Mouse (Mus musculus): ENCODE results near the gene Taf9b. TPM values are rescaled to one million over a fixed set of nuclear protein-coding genes. Genes with fewer than 3 reads are reported as not detected.

The Taf9b gene
- polyA plus RNA-seq, 1 experiment from 2014 or later: 10.8 TPM

DNA sequence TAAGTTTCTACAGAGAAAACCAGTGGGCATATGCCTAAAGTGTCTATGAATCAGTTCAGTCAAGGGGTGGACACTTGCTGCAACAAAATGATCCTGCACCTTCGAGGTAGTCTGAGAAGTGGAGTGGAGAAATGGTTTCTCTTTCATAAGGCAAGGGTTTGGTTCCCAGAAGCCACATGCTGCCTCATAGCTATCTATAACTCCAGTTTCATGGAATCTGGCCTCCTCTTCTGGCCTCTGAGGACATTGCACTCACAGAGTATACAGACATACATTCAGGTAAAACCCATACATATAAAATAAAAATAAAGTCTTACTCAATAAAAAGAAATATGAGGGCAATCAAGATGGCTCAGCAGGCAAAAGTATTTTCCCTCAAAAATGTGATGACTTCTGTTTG is 55.9 kb downstream of the Taf9b start:
- Histone ChIP-seq H3K4me3 (ENCODE audit: low read depth, low read length) (no peak overlapping the region), H3K27ac (replicated peaks; ENCODE audit: low read depth, low read length) (no peak overlapping the region), H3K4me1 (ENCODE audit: control insufficient read depth, insufficient read depth, low read length) (no peaks in the 10 kb centered on the region), H3K36me3 (ENCODE audit: control insufficient read depth, insufficient read depth, low read length) (no peaks in the 10 kb centered on the region), H3K4me2 (ENCODE audit: low read depth, severe bottlenecking) (no peak overlapping the region), H3K9me3 (ENCODE audit: control insufficient read depth, low read length) (no peaks in the 10 kb centered on the region), H3K27me3 (ENCODE audit: control insufficient read depth, insufficient read depth, low read length) (no peaks in the 10 kb centered on the region), H3K9ac (ENCODE audit: low read length) (no peak overlapping the region)
- 67% methylated on average over 1 of the region's 1 CpGs for WGBS
- no peak for DNase-seq (ENCODE audit: low spot score)
- ATAC-seq (ENCODE audit: insufficient number of reproducible peaks, low FRiP score, low TSS enrichment, low read depth): no peak

DNA sequence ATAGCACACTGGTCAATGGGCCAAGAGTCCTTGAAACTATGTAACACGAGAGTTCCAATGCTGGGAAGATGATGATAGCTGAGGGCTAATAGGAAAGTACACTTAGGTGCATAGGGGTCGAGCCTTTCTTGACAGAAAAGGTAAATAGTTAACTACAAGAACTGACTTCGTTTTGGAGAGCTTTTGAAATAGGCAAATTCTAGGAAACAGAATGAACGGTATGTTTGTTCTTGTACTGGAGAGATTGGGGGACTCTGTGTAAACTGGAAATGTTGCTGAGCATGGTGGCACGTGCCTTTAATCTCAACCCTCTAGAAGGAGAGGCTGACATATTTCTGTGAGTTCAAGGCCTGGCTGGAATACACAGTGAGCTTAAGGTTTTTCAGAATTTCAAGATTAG is 56.4 kb downstream of the Taf9b start:
- DNase-seq (ENCODE audit: low spot score) (no peak), ATAC-seq (ENCODE audit: insufficient number of reproducible peaks, low FRiP score, low TSS enrichment, low read depth) (no peak)
- no peak overlapping the region for H3K4me2 ChIP-seq (ENCODE audit: low read depth, severe bottlenecking)
- no peak overlapping the region for H3K9ac ChIP-seq (ENCODE audit: low read length)
- H3K4me1 ChIP-seq (ENCODE audit: control insufficient read depth, insufficient read depth, low read length): no peaks in the 10 kb centered on the region
- no peak overlapping the region for H3K4me3 ChIP-seq (ENCODE audit: low read depth, low read length)
- no peaks in the 10 kb centered on the region for H3K27me3 ChIP-seq (ENCODE audit: control insufficient read depth, insufficient read depth, low read length)
- H3K27ac ChIP-seq (replicated peaks; ENCODE audit: low read depth, low read length): no peak overlapping the region
- no peaks in the 10 kb centered on the region for H3K9me3 ChIP-seq (ENCODE audit: control insufficient read depth, low read length)
- no peaks in the 10 kb centered on the region for H3K36me3 ChIP-seq (ENCODE audit: control insufficient read depth, insufficient read depth, low read length)
- WGBS: 81% methylated on average over 5 of the region's 5 CpGs

DNA sequence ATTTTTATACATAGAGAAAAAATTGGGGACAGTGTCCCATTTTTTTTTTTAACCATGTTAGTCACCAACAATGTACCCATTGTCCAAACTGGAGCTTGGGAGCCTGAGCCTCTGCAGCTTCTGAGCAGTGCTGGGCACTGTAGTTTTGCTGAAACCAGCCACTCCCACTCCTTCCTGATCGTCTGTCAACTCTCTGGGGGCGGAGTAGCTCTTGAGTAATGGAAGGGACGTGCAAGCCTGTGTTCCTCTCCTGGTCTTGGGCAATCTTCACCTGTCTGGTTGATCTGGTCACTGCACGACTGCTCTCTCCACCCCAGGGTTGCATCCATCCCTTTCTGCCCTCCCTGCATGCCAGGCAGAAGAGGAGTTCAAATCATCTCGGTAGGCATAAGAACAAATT is 57.0 kb downstream of the Taf9b start:
- Histone ChIP-seq H3K4me2 (ENCODE audit: low read depth, severe bottlenecking) (no peak overlapping the region), H3K36me3 (ENCODE audit: control insufficient read depth, insufficient read depth, low read length) (no peaks in the 10 kb centered on the region), H3K9me3 (ENCODE audit: control insufficient read depth, low read length) (no peaks in the 10 kb centered on the region), H3K27me3 (ENCODE audit: control insufficient read depth, insufficient read depth, low read length) (no peaks in the 10 kb centered on the region), H3K4me1 (ENCODE audit: control insufficient read depth, insufficient read depth, low read length) (no peaks in the 10 kb centered on the region), H3K4me3 (ENCODE audit: low read depth, low read length) (no peak overlapping the region), H3K27ac (replicated peaks; ENCODE audit: low read depth, low read length) (no peak overlapping the region), H3K9ac (ENCODE audit: low read length) (no peak overlapping the region)
- ATAC-seq (ENCODE audit: insufficient number of reproducible peaks, low FRiP score, low TSS enrichment, low read depth): no peak
- no peak for DNase-seq (ENCODE audit: low spot score)
- WGBS: 67% methylated on average over 5 of the region's 5 CpGs

Other genes with a start within 250 kb of the Taf9b start
- gene Magt1, start 209.3 kb downstream of the Taf9b start, polyA plus RNA-seq (2014; fragmentation: Nextera tagmentation; extraction: Ambion mirVana): 63.2 and 68.1 TPM in 2 replicates
- gene Cox7b, start 205.5 kb downstream of the Taf9b start, polyA plus RNA-seq (2014; fragmentation: Nextera tagmentation; extraction: Ambion mirVana): 363 and 395 TPM in 2 replicates
- gene Atp7a, start 193.9 kb downstream of the Taf9b start, polyA plus RNA-seq (2014; fragmentation: Nextera tagmentation; extraction: Ambion mirVana): 40.7 and 45.5 TPM in 2 replicates
- 0.14 and 0.19 TPM in 2 replicates for gene Tlr13, start 78.0 kb downstream of the Taf9b start, polyA plus RNA-seq (2014; fragmentation: Nextera tagmentation; extraction: Ambion mirVana)
- gene Pgk1, start 34.1 kb downstream of the Taf9b start, polyA plus RNA-seq (2014; fragmentation: Nextera tagmentation; extraction: Ambion mirVana): 418 and 465 TPM in 2 replicates
- not detected in 2 replicates for gene Fnd3c2, start 34.2 kb upstream of the Taf9b start, polyA plus RNA-seq (2014; fragmentation: Nextera tagmentation; extraction: Ambion mirVana)

Data from limb, embryonic 11.5 days (tissue).